Mouse (Mus musculus): ENCODE measurements at regions not wholly inside any gene's neighbourhood (a gene's known extent, or its start where the extent isn't known, plus 50 kb on each side); places are given as distances from the start of the nearest gene placed in this dataset.

DNA sequence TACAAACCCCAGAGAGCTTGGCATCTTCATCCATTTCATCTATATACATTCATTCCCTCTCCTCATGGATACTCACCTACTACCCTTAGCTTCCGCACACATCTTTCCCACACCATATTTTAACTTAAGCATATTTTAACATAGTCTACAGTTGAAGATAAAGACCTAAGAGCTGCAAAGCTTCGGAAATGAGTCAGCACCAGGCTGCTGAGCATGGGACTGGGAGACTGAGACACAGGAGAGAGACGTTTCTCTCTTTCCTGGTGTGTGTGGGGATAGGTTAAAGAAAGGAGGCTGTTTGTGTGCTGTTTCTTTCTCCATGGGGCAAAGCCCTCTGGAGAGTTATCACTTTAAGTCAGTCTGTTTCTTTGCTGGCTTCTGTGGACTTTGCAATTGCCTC lies 264.3 kb downstream of the Sorl1 start:
- Histone ChIP-seq H3K36me3 (ENCODE audit: control insufficient read depth, insufficient read depth) (no peaks in the 10 kb centered on the region), H3K4me3 (ENCODE audit: insufficient read depth, poor library complexity, severe bottlenecking) (no peak overlapping the region), H3K79me2 (ENCODE audit: control insufficient read depth, insufficient read depth) (no peaks in the 10 kb centered on the region), H3K79me3 (ENCODE audit: low read depth) (no peaks in the 10 kb centered on the region), H3K27me3 (ENCODE audit: control insufficient read depth, insufficient read depth, insufficient read length) (no peaks in the 10 kb centered on the region), H3ac (ENCODE audit: control insufficient read depth, insufficient read length, low read depth) (no peak overlapping the region)
- TF ChIP-seq USF1 (IDR thresholded peaks at IDR 0.05; ENCODE audit: low read depth) (no peak), CTCF (IDR thresholded peaks at IDR 0.05; ENCODE audit: control insufficient read depth, insufficient read depth, insufficient read length) (no peak), MAX (IDR thresholded peaks at IDR 0.05) (no peak), FOSL1 (IDR thresholded peaks at IDR 0.05; ENCODE audit: insufficient read depth, low read length, poor library complexity, severe bottlenecking) (no peak), MYOD1 (IDR thresholded peaks at IDR 0.05; ENCODE audit: control insufficient read depth, insufficient read length, low read depth) (no peak), MYOG (IDR thresholded peaks at IDR 0.05; ENCODE audit: control insufficient read depth, extremely low read depth, insufficient read length) (no peak), CEBPB (IDR thresholded peaks at IDR 0.05; ENCODE audit: low read depth) (no peak)

DNA sequence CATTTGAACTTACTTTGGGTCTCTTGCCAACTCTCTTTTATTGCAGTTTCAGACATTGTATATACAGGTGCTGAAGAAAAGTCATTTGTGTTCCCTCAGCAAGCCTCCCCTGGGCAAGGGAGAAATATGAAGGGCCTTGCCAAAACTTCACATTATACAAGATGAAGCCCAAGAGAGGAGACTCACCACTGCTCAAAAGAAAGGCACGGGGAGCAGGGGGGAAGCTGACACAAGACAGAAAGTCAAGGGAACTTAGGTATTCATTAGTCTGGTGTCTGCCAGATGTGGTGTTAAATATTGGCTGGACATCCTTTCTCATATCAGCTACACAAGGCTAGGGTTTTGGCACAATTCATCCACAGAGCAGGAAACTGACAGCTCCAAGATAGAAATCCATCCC lies 272.0 kb downstream of the Sorl1 start:
- no peak overlapping the region for H3K4me3 ChIP-seq (ENCODE audit: insufficient read depth, poor library complexity, severe bottlenecking)
- TF ChIP-seq MAX (IDR thresholded peaks at IDR 0.05) (no peak), USF1 (IDR thresholded peaks at IDR 0.05; ENCODE audit: low read depth) (no peak), CTCF (IDR thresholded peaks at IDR 0.05; ENCODE audit: control insufficient read depth, insufficient read depth, insufficient read length) (no peak), MYOD1 (IDR thresholded peaks at IDR 0.05; ENCODE audit: control insufficient read depth, insufficient read length, low read depth) (no peak), FOSL1 (IDR thresholded peaks at IDR 0.05; ENCODE audit: insufficient read depth, low read length, poor library complexity, severe bottlenecking) (no peak), MYOG (IDR thresholded peaks at IDR 0.05; ENCODE audit: control insufficient read depth, extremely low read depth, insufficient read length) (no peak), CEBPB (IDR thresholded peaks at IDR 0.05; ENCODE audit: low read depth) (no peak)
- no peaks in the 10 kb centered on the region for H3K36me3 ChIP-seq (ENCODE audit: control insufficient read depth, insufficient read depth)
- H3K27me3 ChIP-seq (ENCODE audit: control insufficient read depth, insufficient read depth, insufficient read length), result no peaks in the 10 kb centered on the region
- no peaks in the 10 kb centered on the region for H3K79me2 ChIP-seq (ENCODE audit: control insufficient read depth, insufficient read depth)
- H3K79me3 ChIP-seq (ENCODE audit: low read depth), result no peaks in the 10 kb centered on the region
- no peak overlapping the region for H3ac ChIP-seq (ENCODE audit: control insufficient read depth, insufficient read length, low read depth)

DNA sequence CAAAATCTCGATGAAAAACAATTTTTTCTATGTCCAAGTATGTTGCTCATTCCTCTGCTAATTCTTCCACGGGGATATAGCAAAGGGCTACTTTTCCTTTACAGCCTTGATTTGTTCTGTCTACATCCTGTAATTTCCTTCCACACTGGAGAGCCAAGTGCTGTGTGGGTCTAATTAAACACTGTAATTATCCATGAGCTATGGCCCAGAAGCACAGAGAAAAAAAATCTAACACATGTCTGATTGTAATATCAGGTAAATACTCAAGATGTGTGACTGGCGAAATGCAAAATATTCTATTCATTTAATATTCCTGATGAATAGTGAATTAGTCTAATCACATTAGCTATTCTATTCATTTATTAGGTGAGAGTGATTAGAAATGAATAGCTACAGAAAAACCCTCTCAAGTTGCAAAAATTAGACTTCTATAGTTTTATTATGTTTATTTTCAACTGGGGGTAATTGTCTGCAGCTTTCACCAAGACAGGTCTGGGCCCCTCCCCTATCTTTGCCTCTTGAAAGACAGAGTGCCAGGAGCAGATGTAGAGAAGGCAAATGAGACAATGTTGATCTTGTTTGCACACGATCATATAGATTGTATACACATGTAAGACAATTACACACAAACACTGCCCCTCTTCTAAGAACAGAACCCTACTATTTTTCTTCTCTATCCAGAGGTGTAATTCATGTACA lies 274.3 kb downstream of the Sorl1 start:
- Histone ChIP-seq H3K79me3 (ENCODE audit: low read depth) (no peaks in the 10 kb centered on the region), H3K4me3 (ENCODE audit: insufficient read depth, poor library complexity, severe bottlenecking) (no peak overlapping the region), H3K79me2 (ENCODE audit: control insufficient read depth, insufficient read depth) (no peaks in the 10 kb centered on the region), H3K27me3 (ENCODE audit: control insufficient read depth, insufficient read depth, insufficient read length) (no peaks in the 10 kb centered on the region), H3K36me3 (ENCODE audit: control insufficient read depth, insufficient read depth) (no peaks in the 10 kb centered on the region), H3ac (ENCODE audit: control insufficient read depth, insufficient read length, low read depth) (no peak overlapping the region)
- TF ChIP-seq CEBPB (IDR thresholded peaks at IDR 0.05; ENCODE audit: low read depth) (no peak), CTCF (IDR thresholded peaks at IDR 0.05; ENCODE audit: control insufficient read depth, insufficient read depth, insufficient read length) (no peak), MAX (IDR thresholded peaks at IDR 0.05) (no peak), MYOG (IDR thresholded peaks at IDR 0.05; ENCODE audit: control insufficient read depth, extremely low read depth, insufficient read length) (no peak), USF1 (IDR thresholded peaks at IDR 0.05; ENCODE audit: low read depth) (no peak), FOSL1 (IDR thresholded peaks at IDR 0.05; ENCODE audit: insufficient read depth, low read length, poor library complexity, severe bottlenecking) (no peak), MYOD1 (IDR thresholded peaks at IDR 0.05; ENCODE audit: control insufficient read depth, insufficient read length, low read depth) (no peak)

DNA sequence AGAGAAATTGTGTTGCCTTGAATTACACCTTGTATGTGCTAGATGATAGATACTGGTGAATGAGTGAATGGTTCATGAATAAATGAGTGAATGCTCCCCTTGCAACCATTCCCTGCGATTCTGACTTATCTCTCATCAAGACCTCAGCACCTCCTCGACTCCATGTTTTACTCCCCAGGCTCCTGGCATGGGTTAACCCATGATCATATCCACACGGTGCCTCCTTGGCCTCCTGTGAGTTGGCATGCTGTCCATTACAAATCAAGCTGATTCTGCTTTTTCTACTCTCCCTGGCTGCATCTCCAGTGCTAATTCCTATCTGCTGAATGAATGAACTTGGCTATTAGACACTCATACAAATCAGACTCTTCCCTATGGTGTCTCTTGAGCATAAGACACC lies 279.5 kb downstream of the Sorl1 start:
- TF ChIP-seq CEBPB (IDR thresholded peaks at IDR 0.05; ENCODE audit: low read depth) (no peak), MAX (IDR thresholded peaks at IDR 0.05) (no peak), USF1 (IDR thresholded peaks at IDR 0.05; ENCODE audit: low read depth) (no peak), CTCF (IDR thresholded peaks at IDR 0.05; ENCODE audit: control insufficient read depth, insufficient read depth, insufficient read length) (no peak), MYOD1 (IDR thresholded peaks at IDR 0.05; ENCODE audit: control insufficient read depth, insufficient read length, low read depth) (no peak), FOSL1 (IDR thresholded peaks at IDR 0.05; ENCODE audit: insufficient read depth, low read length, poor library complexity, severe bottlenecking) (no peak), MYOG (IDR thresholded peaks at IDR 0.05; ENCODE audit: control insufficient read depth, extremely low read depth, insufficient read length) (no peak)
- H3K36me3 ChIP-seq (ENCODE audit: control insufficient read depth, insufficient read depth), result no peaks in the 10 kb centered on the region

DNA sequence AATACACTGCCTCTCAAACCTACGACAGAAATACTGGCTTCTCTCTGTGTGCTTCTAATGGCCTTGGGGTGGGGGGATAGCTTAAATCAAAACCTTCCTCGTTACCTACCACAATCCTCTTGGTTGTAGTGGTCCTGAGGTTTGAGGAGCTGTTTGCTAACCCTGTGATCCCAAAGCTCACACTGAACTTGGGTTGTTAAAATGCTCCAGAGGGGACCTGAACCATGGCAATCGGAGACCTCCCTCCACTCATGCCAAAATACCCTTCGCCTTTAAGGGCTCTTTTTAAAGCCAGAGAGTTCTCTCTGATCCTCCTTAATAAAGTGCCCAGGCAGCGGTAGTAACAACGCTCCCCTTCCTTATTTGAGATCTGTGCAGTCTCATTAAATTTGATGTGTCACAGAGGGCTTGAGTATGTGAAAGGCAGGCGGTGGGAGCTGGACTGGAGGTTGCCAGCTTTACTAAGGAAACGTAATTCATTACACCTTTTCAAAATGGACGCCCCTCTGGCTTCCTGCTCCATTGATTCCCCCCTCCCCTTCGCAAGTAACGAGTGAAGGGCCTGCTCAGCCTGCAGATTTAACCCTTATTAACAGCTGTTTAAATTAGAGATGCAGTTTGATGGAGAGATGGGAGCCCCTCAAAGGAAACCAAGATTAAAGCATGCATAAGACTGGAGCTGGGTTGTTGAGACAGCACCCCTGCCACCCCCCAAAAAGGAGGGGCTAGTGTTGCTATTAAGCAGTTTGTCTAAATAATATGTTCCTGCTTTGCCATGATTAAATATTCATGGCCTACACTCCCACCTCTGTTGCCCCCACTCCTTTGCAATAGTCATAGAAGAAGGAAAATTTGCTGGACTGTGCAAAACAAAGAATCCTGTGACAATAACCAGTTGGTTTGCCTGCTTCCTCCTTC lies 289.4 kb downstream of the Sorl1 start:
- no peak for TF ChIP-seq MYOD1 (IDR thresholded peaks at IDR 0.05; ENCODE audit: control insufficient read depth, insufficient read length, low read depth)
- TF ChIP-seq CTCF (IDR thresholded peaks at IDR 0.05; ENCODE audit: control insufficient read depth, insufficient read depth, insufficient read length), result no peak
- no peak for TF ChIP-seq USF1 (IDR thresholded peaks at IDR 0.05; ENCODE audit: low read depth)
- TF ChIP-seq CEBPB (IDR thresholded peaks at IDR 0.05; ENCODE audit: low read depth), result no peak
- Histone ChIP-seq H3K27me3 (ENCODE audit: control insufficient read depth, insufficient read depth, insufficient read length) (no peaks in the 10 kb centered on the region), H3ac (ENCODE audit: control insufficient read depth, insufficient read length, low read depth) (no peak overlapping the region), H3K79me2 (ENCODE audit: control insufficient read depth, insufficient read depth) (no peaks in the 10 kb centered on the region), H3K79me3 (ENCODE audit: low read depth) (no peaks in the 10 kb centered on the region), H3K4me3 (ENCODE audit: insufficient read depth, poor library complexity, severe bottlenecking) (no peak overlapping the region), H3K36me3 (ENCODE audit: control insufficient read depth, insufficient read depth) (no peaks in the 10 kb centered on the region)

More for the DNA sequence above, 279.5 kb downstream of the Sorl1 start:
- H3K79me3 ChIP-seq (ENCODE audit: low read depth), result no peaks in the 10 kb centered on the region
- H3K79me2 ChIP-seq (ENCODE audit: control insufficient read depth, insufficient read depth), result no peaks in the 10 kb centered on the region
- H3ac ChIP-seq (ENCODE audit: control insufficient read depth, insufficient read length, low read depth), result no peak overlapping the region
- H3K27me3 ChIP-seq (ENCODE audit: control insufficient read depth, insufficient read depth, insufficient read length), result no peaks in the 10 kb centered on the region
- no peak overlapping the region for H3K4me3 ChIP-seq (ENCODE audit: insufficient read depth, poor library complexity, severe bottlenecking)

Data from C2C12 (cell line).